Mouse (Mus musculus): ENCODE measurements around the gene Dvl2. TPM values are rescaled to one million over a fixed set of nuclear protein-coding genes. Genes with fewer than 3 reads are reported as not detected.
A peak's percentile ranks its signal among the peaks of the same experiment; 100 is the strongest.

Dvl2 gene
- total RNA-seq, 2 experiments from 2014 or later: 3.5 to 4.3 TPM

DNA sequence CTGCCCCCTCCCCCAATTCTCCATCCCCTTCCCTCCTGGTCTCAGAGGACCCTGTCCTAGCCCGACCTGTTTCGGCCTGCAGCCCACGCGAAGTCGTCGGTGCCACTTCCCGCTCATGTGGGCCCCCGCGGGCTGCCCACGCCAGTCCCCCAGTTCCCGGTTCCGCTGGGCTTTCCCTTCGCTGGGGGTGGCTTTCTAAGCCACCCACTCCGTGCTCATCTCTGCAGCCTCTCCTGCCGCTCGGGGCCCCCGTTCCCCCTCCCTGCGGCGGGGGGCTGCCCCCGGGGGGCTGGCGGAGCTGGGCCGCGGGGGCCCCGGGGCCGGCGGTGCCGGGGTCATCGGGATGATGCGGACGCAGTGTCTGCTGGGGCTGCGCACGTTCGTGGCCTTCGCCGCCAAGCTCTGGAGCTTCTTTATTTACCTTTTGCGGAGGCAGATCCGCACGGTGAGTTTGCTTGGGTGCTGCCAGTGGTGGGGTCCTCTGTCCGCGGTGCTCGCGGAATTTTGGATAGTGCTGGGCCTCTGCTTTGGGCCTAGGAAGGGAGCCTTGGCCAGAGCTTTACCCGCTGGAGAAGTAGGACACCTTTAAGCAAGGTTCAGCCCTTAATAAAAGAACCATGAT, 19.1 kb upstream of the Dvl2 start, which contains the start of gene Ctdnep1:
TSS of gene Ctdnep1 (plus strand) at position 16 of the 622 bp plus-strand sequence.
- DNase-seq (ENCODE audit: low spot score): peak; percentile 31

- DNase-seq (ENCODE audit: low spot score): no peak
These were observed 18.2 kb upstream of the Dvl2 start, which contains the start of gene Elp5 for GRCm38 (mm10) chr11:69982225-69982624. Elp5 (minus strand) TSS chr11:69982517.

DNA sequence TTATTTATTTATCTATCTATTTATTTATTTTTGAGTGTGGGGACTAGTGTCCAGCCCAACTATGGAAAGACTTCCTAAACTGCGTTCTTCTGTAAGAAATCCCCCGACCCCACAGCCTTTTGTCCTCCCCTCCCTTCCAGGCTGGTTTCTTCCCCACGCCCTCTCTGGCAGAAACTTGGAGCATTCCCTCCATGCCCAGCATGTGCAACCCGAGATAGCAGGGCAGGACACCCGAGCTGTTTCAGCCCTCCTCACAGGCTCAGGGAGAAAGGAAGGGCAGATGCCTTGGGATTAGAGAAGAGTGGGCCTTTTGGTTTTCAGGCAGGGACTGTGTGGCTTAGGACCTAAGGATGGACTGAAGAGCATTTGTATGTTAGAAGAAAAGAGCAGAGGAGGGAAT, 17.5 kb upstream of the Dvl2 start:
- peak; percentile 77 for DNase-seq (ENCODE audit: low spot score)

GRCm38 (mm10) chr11:69983377-69983776, 17.0 kb upstream of the Dvl2 start:
- DNase-seq (ENCODE audit: low spot score): peak; percentile 81

- no peak for DNase-seq (ENCODE audit: low spot score)
These were observed 16.0 kb upstream of the Dvl2 start for GRCm38 (mm10) chr11:69984431-69984830.

- no peak for DNase-seq (ENCODE audit: low spot score)
These were observed 10.4 kb upstream of the Dvl2 start for GRCm38 (mm10) chr11:69989949-69990348.

GRCm38 (mm10) chr11:69990850-69991691, 9.3 kb upstream of the Dvl2 start, which contains the start of gene Gabarap:
Gabarap (plus strand) TSS chr11:69991143.
- DNase-seq (ENCODE audit: low spot score): peak; percentile 97

- no peak for DNase-seq (ENCODE audit: low spot score)
These were observed 8.7 kb upstream of the Dvl2 start for GRCm38 (mm10) chr11:69991711-69992110.

- DNase-seq (ENCODE audit: low spot score): no peak
These were observed 8.0 kb upstream of the Dvl2 start for GRCm38 (mm10) chr11:69992396-69992795.

- DNase-seq (ENCODE audit: low spot score): no peak
These were observed 7.5 kb upstream of the Dvl2 start for GRCm38 (mm10) chr11:69992932-69993331.

DNA sequence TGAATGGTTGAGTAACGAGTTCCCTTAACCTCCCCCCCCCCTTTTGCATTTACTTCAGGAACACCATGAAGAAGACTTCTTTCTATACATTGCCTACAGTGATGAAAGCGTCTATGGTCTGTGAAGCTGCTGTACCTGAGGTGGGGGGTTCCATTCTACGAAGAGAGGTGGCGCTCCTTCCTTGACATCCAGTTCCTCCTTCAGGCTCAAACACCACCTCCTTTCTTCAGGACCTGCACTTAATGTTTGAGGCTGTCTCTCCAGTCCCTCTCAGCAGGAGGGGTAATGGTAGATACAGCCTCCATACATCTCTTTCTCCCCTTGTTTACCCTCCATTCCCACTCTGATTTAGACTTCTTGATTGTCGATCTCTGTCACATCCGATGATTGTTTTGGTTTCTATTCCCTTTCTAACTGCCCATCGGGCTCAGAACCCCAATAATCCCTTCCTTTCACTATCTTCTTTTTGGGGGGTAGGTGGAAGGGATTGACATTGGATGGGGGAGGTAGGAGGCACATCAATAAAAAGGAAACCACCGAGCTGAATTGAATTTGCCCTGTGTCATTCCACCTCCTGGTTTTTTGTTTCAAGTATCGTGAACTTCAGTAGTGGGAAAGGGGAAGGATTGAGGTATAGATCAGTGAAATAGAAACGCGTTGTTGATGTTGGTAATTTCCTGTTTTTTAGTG, 5.8 kb upstream of the Dvl2 start:
- DNase-seq (ENCODE audit: low spot score): no peak

GRCm38 (mm10) chr11:69995391-69995960, 4.9 kb upstream of the Dvl2 start, which contains the start of gene Phf23:
Phf23 (plus strand) TSS chr11:69995777.
- DNase-seq (ENCODE audit: low spot score): peak; percentile 99

GRCm38 (mm10) chr11:69996161-69997061, 4.0 kb upstream of the Dvl2 start:
- DNase-seq (ENCODE audit: low spot score): peak; percentile 43

DNA sequence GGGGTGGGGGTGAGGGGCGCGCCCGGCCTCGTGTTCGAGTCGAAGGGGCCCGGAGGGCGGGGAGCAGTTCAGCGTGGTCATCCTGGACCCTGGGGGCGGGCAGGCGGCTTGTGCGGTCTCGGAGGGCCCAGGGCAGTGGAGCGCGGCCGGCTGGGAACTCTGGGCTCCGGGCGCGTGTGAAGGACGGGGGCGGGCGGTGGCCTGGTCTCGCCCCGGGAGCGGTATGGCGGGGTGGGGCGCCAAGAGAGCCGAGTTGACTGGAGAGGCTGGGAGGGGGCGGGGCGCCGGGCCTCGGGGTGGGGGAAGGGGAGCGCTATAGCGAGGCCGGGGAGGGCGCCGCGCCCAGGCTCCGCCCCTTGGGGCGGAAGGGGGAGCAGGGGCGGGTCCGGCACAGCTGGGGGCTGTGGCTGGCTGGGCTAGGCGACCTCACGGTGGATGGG, 3.3 kb upstream of the Dvl2 start:
- peak; percentile 90 for DNase-seq (ENCODE audit: low spot score)

DNA sequence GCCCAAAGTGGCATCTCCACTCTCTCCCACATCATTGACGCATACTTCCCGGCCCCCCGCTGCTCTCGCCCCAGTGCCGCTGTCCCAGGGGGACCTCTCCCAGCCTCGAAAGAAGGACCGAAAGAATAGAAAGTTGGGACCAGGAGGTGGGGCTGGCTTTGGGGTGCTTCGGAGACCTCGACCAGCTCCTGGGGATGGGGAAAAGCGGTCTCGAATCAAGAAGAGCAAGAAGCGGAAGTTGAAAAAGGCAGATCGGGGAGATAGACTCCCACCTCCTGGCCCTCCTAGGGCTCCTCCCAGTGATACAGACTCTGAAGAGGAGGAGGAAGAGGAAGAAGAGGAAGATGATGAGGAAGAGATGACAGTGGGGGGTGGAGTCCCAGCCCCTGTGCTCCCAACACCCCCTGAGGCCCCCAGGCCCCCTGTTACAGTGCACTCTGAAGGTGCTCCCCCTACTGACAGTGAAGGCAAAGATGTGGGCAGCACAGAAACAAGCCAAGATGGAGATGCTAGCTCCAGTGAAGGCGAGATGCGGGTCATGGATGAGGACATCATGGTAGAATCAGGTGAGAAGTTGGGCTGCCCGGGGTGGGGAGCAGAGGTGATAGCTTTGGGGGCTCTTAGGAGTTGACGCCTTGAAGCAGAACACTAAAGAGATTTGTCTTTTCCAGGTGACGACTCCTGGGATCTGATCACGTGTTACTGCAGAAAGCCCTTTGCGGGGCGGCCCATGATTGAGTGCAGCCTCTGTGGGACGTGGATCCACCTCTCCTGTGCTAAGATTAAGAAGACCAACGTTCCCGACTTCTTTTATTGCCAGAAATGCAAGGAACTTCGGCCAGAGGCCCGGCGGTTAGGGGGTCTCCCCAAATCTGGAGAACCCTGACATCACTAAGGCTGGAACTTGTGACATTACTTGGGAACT, 1.6 kb upstream of the Dvl2 start:
- no peak for DNase-seq (ENCODE audit: low spot score)

GRCm38 (mm10) chr11:69999666-70000065, 729 bp upstream of the Dvl2 start:
- DNase-seq (ENCODE audit: low spot score): no peak

GRCm38 (mm10) chr11:70001159-70001558, 764 bp downstream of the Dvl2 start:
- DNase-seq (ENCODE audit: low spot score): no peak

- DNase-seq (ENCODE audit: low spot score): no peak
These were observed 1.5 kb downstream of the Dvl2 start for GRCm38 (mm10) chr11:70001865-70002264.

DNA sequence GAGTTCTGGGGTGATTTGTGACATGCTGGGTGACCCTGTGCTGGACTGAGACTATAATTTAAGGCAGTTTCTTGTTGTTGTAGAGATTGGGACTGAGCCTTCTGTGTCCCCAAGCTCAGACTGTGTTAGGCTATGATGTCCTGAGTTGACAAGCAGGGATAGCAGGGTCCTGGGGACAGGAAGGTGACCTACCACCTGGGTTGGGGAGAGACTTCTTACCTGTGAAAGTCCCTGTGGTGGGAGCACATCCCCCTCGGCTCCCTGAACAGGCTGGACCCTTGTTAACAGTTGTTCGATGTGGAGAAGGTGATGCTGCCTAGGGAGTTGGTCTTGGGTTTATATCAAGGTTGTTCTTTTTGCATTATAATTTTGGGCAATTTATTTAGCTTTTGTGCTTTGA, 2.1 kb downstream of the Dvl2 start:
- DNase-seq (ENCODE audit: low spot score): no peak
